Mouse (Mus musculus): ENCODE measurements around the gene Sptbn4. TPM values are rescaled to one million over a fixed set of nuclear protein-coding genes. Genes with fewer than 3 reads are reported as not detected.

Sptbn4 gene
- polyA plus RNA-seq, 1 experiment from 2014 or later, result 0.10 TPM

DNA sequence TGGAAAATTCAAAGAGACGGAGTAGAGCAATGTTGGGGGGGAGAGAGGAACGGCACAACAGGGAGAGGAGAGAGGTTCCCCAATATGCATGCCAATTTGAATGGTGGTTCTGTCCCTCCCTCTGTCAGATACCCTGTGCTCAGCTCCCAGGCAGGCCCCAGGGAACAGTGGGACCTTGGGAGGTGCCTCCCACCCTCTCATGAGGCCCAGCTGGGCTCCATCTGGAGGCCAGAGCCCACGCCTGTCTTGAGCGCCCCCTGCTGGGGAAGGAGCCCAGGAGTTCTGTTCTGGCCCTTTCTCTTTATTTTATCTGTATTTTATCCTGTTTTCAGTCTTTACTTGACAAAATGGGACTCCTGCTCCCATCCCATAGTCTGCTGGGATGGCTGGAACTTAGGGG is 62.8 kb downstream of the Sptbn4 start:
- DNase-seq (ENCODE audit: low spot score), result peak; percentile 70

GRCm38 (mm10) chr7:27384134-27384533 is 63.4 kb downstream of the Sptbn4 start:
- DNase-seq (ENCODE audit: low spot score), result no peak

DNA sequence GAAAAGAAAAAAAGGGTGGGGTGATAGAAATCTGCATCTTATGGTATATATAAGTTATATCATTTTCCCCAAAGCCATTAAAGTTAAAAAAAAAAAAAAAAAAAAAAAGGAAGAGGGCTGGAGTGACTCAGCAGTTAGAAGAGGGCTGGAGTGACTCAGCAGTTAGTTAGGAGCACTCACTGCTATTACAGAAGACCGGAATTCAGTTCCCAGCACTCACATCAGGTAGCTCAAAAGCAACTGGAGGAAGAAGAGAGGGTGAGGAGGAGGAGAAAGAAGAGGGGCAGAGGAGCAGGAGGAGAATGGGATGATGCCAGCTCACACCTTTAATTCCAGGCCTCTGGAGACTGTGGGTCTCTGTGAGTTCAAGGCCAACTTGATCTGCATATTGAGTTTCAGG is 64.3 kb downstream of the Sptbn4 start:
- DNase-seq (ENCODE audit: low spot score), result no peak

GRCm38 (mm10) chr7:27381560-27381959 is 65.9 kb downstream of the Sptbn4 start:
- DNase-seq (ENCODE audit: low spot score), result no peak

DNA sequence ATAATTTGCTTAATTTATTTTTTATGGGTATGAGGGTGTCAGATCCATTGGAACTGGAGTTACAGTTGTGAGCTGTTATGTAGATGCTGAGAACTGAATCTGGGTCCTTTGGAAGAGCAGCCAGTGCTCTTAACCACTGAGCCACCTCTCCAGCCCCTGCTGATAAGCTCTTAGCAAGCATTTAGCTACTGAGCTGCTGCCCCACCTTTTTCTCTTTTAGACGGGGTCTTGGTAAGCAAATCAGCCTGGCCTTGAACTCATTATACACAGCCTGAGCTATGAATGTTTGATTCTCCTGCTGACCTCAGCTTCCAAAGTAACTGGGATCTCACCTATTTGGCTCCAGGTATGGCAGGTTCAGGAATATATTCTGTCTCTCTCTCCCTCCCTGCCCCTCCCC is 66.5 kb downstream of the Sptbn4 start:
- no peak for DNase-seq (ENCODE audit: low spot score)

DNA sequence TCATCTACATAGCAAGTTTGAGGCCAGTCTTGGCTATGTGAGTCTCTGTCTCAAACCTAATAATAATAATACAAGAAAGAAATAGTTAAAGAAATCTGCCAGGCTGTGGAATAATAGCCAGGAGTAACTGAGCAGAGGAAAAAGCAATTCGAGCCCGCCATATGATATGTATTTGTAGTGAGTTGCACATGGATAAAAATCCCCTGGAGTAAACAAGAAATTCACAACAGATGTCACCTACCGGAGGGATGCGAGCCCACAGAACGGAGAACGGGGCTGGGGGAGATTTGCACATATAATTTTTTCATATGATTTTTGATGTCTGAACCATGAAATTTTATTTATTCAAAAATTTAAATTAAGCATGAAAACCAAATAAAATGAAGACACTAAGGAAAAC is 67.7 kb downstream of the Sptbn4 start:
- no peak for DNase-seq (ENCODE audit: low spot score)

- DNase-seq (ENCODE audit: low spot score), result peak; percentile 33
Measured at GRCm38 (mm10) chr7:27378431-27378830, 69.1 kb downstream of the Sptbn4 start.

GRCm38 (mm10) chr7:27375274-27375673 is 72.2 kb downstream of the Sptbn4 start:
- DNase-seq (ENCODE audit: low spot score), result no peak

DNA sequence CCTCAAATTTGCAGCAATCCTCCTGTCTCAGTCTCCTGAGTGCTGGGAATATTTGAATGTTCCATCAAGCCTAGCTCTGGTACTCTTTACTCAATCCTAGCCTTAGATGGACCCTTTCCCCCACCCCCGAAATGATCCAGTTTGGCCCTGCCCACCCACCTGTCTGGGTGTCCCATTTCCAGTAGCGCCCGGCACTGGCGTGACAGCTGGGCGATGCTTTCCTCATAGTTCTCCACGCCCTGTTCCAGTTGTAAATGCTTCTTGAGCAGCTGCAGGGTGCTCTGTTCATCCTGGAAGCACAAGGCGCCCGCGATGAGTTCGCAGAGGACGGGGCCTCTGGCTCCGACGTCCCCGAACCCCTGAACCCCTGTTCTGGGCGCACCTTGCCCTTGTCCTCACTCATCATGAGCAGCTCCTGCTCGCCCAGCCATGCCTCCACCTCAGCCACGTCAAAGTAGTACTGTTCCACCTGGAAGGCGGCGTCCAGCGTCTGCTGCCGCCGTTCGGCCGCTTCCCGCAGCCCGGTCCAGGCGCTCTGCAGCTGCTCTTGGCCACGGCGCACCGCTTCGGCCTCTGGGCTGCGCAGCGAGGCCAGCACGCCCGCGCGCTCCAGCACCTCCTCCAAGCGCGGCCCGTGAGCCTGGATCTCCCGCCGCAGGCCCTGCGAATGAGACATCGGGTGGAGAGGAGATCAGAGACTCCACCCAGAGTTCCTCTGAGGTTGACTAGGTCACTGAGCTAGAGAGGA is 75.6 kb downstream of the Sptbn4 start:
- DNase-seq (ENCODE audit: low spot score), result no peak

DNA sequence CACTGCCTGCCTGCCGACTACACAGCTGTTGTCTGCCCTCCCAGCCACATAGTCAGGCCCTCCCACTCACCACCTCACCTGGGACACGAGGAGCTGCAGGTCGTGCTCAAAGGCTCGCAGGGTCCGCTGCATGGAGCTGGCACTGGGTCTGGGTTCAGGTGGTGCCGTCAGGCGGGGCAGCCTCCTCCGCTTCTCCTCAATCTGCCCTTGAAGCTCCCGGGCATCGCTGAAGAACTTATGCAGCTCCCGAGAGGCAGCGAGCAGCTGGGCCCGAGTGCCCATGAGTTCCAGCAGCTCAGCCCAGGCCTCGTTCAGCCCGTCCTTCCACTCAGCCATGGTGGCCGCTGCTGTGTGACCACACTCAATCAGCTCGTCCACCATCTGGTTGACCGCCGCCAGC is 78.4 kb downstream of the Sptbn4 start:
- DNase-seq (ENCODE audit: low spot score), result no peak

GRCm38 (mm10) chr7:27367976-27368375 is 79.5 kb downstream of the Sptbn4 start:
- DNase-seq (ENCODE audit: low spot score), result no peak

DNA sequence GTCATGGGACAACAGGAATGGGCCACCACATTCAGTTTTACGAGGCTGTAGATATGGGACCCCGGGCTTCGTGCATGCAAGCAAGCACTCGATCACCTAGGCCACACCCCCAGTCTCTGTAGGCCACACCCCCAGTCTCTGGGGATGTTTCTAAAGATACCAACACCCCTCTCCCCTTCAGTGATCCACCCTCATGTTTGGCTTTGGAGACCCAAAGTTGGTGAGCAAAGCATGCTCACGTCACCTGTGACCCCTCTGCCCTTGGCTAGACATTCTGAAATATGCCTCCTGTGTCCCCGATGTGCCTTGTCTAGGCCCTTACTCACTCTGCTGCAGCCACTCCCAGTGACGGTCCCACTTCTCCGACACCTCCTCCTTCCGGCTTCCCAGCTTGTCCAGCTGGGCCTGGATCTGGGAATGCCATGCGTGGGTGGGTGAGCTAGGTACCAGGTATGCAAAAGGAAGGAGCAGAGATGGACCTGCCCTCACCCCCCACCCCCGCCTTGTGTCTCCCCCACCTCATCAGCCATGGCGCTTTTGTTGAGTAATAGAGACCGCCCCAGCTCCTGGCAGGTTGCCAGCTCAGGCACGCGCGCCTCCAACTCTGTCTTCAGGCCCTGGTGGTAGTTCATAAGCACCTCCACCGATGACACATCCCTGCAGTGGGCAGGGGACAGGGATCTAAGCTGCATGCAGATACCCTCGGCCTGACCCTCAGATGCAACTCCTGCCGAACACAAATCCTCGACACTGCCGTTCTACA is 81.2 kb downstream of the Sptbn4 start:
- no peak for DNase-seq (ENCODE audit: low spot score)

GRCm38 (mm10) chr7:27364379-27364778 is 83.1 kb downstream of the Sptbn4 start:
- DNase-seq (ENCODE audit: low spot score), result no peak

GRCm38 (mm10) chr7:27361283-27361946 is 86.1 kb downstream of the Sptbn4 start:
- DNase-seq (ENCODE audit: low spot score), result peak; percentile 97

DNA sequence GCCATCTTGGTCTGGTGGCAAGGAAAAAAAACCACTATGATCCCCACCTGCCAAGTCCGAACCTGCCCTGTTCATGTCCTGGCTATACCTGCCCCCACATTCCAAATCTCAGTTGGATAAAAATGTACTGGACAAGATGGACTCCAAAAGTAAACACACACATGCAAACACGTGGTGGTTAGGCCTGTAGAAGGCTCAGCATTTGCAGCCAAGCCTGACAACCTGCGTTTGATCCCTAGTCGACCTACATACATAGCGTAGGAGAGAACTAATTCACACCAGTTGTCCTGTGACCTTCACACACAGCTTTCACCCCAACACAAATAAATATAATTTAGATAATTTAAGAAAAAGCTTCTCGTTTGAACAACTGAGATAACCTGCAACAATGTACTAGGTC is 86.7 kb downstream of the Sptbn4 start:
- no peak for DNase-seq (ENCODE audit: low spot score)

DNA sequence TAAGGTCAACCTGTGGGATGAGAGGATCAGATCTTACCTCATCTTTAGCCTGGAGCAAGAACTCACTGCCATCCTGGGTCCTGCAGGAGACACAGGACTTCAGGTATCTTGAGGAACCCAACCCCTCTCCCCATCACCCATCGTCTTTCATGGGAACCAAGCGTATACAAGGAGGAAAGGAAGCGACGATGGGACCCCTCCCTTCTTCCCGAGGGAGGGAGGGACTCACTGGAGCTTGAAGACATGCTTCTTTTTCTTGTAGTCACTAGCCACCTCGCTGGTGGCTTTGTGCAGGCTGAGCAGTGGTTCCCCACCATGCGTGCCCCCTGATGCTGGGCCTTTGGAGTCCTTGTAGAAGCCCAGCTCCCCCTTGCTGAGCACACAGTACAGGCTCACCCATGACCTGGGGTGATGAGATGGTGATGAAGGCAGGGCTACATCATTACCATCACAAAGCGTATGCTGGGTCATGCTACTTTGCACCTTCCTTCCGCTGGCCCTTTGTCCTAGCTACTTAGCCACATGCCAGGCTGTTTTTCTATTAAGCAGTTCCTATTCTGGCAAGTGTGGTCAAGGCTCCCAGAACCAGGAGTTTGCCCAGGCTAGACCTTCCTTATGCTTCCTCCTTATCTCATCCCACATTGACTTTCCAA is 87.7 kb downstream of the Sptbn4 start:
- no peak for DNase-seq (ENCODE audit: low spot score)

DNA sequence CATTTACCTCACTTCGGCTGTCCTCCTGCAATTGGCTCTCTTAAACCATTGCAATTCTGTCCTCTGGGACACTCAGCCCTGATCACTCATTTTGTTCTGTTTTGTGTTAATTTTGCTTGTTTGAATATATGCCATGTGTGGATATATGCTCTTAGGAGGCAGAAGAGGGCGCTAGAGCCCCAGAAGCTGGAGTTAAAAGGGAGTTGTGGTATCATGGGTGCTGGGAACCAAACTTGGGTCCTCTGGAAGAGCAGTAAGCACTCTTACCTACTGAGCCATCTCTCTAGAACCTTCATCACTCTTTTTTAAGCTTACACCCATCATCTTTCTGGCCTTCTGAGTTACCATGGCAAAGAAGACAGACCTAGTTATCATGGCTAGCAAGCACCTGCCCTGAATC is 88.3 kb downstream of the Sptbn4 start:
- no peak for DNase-seq (ENCODE audit: low spot score)

DNA sequence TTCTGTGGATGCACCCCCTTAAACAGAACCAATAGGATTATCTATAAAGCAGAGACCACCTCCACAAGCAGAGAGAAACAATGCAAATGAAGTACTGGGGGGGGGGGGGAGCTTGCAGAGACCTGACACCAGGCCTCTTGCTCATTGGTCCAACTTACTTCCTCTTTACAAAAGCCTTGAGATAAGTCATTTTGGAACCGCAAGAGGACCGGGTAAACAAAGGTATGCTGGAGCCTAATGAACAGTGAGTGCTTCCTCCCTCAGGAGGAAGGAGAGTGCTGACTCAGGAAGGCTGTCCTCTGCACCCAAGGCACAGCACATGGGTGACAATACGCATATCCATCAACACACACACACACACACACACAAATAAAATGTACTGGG is 89.9 kb downstream of the Sptbn4 start:
- peak; percentile 37 for DNase-seq (ENCODE audit: low spot score)

DNA sequence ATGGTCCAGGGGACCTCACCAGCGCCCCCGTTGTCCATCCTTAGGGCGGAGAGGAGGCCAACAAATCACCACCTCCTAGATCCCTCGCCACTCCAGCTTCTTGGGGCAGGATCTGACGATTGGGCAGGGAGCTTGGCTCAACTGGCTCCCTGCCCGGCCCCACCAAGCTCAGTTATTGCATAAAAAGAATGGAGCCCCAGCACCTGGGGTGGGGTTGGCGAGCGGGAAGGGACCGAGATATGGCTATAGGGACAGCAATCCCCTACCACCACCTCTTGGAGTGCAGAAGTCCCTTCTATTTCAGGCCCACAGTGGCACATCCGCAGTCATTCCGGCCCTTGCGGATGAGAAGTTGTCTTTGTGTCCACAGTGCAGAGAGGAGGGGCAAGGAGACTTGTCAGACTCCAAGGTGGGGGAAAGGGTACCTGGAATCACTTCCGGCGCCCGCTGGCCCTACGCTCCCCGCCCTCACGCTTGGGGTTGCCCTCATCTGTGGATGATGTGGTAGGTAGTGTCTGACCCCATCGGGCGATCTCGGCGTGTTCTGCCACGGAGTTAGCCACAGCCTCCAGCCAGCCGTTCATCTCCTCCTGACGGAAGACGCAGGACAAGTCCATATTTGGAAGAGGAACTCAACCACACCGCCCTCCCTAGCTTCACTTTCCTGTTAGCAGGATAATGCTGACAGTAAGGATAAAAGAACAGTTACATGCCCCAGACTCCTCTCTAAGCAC is 90.5 kb downstream of the Sptbn4 start, which contains the start of gene Gm20479:
Gene Gm20479 (minus strand): TSS at position 559 of the 734 bp plus-strand sequence.
- no peak for DNase-seq (ENCODE audit: low spot score)

GRCm38 (mm10) chr7:27356248-27356647 is 91.2 kb downstream of the Sptbn4 start:
- no peak for DNase-seq (ENCODE audit: low spot score)

DNA sequence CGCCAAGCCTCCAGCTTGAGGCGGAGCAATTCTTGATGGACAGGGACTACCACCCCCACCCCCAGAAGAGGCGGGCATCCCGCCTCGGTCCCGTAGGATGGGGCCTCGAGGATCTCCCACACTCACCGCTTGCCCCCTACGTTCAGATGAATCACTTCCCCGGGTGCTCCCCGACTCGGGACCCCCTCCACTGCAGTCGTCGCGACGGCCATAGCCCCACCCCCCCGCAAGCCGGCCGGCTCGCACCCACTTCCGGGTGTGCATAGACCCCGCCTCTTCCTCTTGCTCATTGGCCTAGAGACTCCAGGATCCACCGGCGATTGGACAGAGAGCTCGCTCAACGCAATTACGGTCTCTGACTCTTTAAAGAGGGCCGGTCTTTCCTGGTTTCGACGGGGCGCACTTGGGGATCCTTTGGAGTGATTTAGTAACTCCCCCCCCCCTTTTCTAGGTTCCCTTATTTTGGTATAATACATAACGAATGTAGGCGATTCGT is 91.7 kb downstream of the Sptbn4 start, which contains the start of gene Shkbp1:
Gene Shkbp1 (minus strand): TSS at position 275 of the 496 bp plus-strand sequence.
- peak; percentile 92 for DNase-seq (ENCODE audit: low spot score)

Data from thymus, postnatal 0 days (tissue).